Mouse (Mus musculus): Measurements from ENCODE around the gene Polm.

DNA sequence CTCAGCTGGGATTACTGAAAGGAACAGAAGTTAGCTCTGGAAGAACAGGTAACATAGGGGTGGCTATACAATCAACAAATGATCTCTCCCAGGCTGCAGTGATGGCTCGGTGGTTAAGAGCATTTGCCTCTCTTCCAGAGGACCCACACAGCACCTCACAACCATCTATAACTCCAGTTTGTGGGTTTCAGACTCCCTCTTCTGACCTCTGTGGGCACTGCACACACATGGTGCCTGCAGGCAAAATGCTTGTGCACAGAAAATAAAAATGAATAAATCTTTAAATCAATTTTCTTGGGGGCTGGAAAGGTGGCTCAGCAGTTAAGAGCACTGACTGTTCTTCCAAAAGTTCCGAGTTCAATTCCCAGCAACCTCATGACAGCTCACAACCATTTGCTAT lies 59.3 kb downstream of the Polm start:
- TF ChIP-seq CTCF (IDR thresholded peaks at IDR 0.05; ENCODE audit: borderline replicate concordance, control insufficient read depth, extremely low read depth, insufficient read depth, low read length, poor library complexity) (no peak), POLR2A (IDR thresholded peaks at IDR 0.05; ENCODE audit: control insufficient read depth, extremely low read depth, insufficient read depth, low read length, poor library complexity) (no peak)

Data from thymus, adult 2 months (tissue).